Mouse (Mus musculus) hindbrain, postnatal 0 days (tissue): ENCODE results near the gene Ugt1a9. TPM values are rescaled to one million over a fixed set of nuclear protein-coding genes. Genes with fewer than 3 reads are reported as not detected.
A peak's percentile ranks its signal among the peaks of the same experiment; 100 is the strongest.

Source experiments
- ATAC-seq: fragments of 200-750 bp; cut with Nextera tagmentation; 2 replicates; pipeline ENCODE4 v1.8.0; 2017; ENCODE audit warnings: mild to moderate bottlenecking, moderate TSS enrichment, moderate library complexity
- DNase-seq: peaks from one replicate; pipeline ENCODE4 v3.0.0-alpha.2; 2015; ENCODE audit warnings: low spot score
- H3K27ac ChIP-seq: fragments of 300-500 bp; sonication (generic); 2 replicates; pipeline ENCODE4 v1.5.1; 2014; ENCODE audit warnings: mild to moderate bottlenecking
- H3K27me3 ChIP-seq: fragments of 300-500 bp; sonication (generic); 2 replicates; pipeline ENCODE4 v1.6.1; 2014; ENCODE audit warnings: low read length, mixed read lengths; ENCODE audit not compliant: insufficient read depth
- H3K36me3 ChIP-seq: fragments of 300-500 bp; sonication (generic); 2 replicates; pipeline ENCODE4 v1.6.1; 2014; ENCODE audit warnings: low read length, mixed read lengths; ENCODE audit not compliant: insufficient read depth
- H3K4me1 ChIP-seq: fragments of 300-500 bp; sonication (generic); 2 replicates; pipeline ENCODE4 v1.6.1; 2014; ENCODE audit warnings: antibody characterized with exemption, low read length, mixed read lengths; ENCODE audit not compliant: insufficient read depth
- H3K4me2 ChIP-seq: fragments of 300-500 bp; sonication (generic); 2 replicates; pipeline ENCODE4 v1.6.1; 2014; ENCODE audit warnings: low read depth, mild to moderate bottlenecking, low read length, moderate library complexity, mixed read lengths
- H3K4me3 ChIP-seq: fragments of 300-500 bp; sonication (generic); 2 replicates; pipeline ENCODE4 v1.5.1; 2014; ENCODE audit warnings: low read length
- H3K9ac ChIP-seq: fragments of 300-500 bp; sonication (generic); replicated peaks from 2 replicates; pipeline ENCODE4 v1.6.1; 2014; ENCODE audit warnings: mild to moderate bottlenecking, low read length, moderate library complexity, mixed read lengths
- H3K9me3 ChIP-seq: fragments of 300-500 bp; sonication (generic); 2 replicates; pipeline ENCODE4 v1.6.1; 2016; ENCODE audit warnings: low read length, mixed read lengths
- CTCF ChIP-seq: IDR thresholded peaks from 2 replicates; pipeline ENCODE4 v1.5.1; 2016; ENCODE audit warnings: antibody characterized with exemption, control low read depth, low read depth
- WGBS: fragments of 180-500 bp; shearing (Covaris S2); extraction: QIAGEN DNeasy Blood & Tissue Kit; methylation state at CpG from one replicate; pipeline ENCODE4 v1.1.7; 2014; 5-methylcytosine and 5-hydroxymethylcytosine counted together
- polyA plus RNA-seq: library from polyadenylated mRNA; unstranded; fragments of >200 nt; fragmentation: Nextera tagmentation; extraction: Ambion mirVana; gene quantifications from 2 replicates; pipeline ENCODE4 v1.2.1, GENCODE M21; 2015
- total RNA-seq: library from RNA; depleted of rRNA; stranded (reverse); fragments of >200 nt; gene quantifications from 2 replicates; pipeline ENCODE4 v1.2.3, GENCODE M21; 2014

Gene Ugt1a9
- total and polyA plus RNA-seq, 2 experiments from 2014 or later, result not detected

GRCm38 (mm10) chr1:88199996-88200395 is 129.4 kb downstream of the Ugt1a9 start:
- WGBS, result 53% methylated on average over 2 of the region's 2 CpGs
- DNase-seq (no peak), ATAC-seq (no peak)
- no peaks in the 10 kb centered on the region for H3K9me3 ChIP-seq
- H3K4me2 ChIP-seq, result no peak overlapping the region
- H3K4me1 ChIP-seq, result no peaks in the 10 kb centered on the region; the same call in 1 of the 2 replicates
- no peaks in the 10 kb centered on the region for H3K27me3 ChIP-seq
- TF ChIP-seq CTCF, result no peak
- H3K9ac ChIP-seq, result no peak overlapping the region
- no peaks in the 10 kb centered on the region for H3K36me3 ChIP-seq
- no peak overlapping the region for H3K27ac ChIP-seq
- H3K4me3 ChIP-seq, result no peak overlapping the region

GRCm38 (mm10) chr1:88200456-88200855 is 129.9 kb downstream of the Ugt1a9 start, which contains the start of gene Ugt1a2:
Gene Ugt1a2 (plus strand): TSS chr1:88200601.
- H3K4me2 ChIP-seq, result no peak within 1 kb of the TSS
- no peaks in the 10 kb centered on the region for H3K9me3 ChIP-seq
- ATAC-seq (no peak), DNase-seq (no peak)
- WGBS, result 86% methylated on average over 7 of the region's 7 CpGs
- no peak within 1 kb of the TSS for H3K4me3 ChIP-seq
- peaks cover 4% of the 10 kb centered on the region; the same call in 1 of the 2 replicates for H3K4me1 ChIP-seq
- TF ChIP-seq CTCF, result no peak
- no peaks in the 10 kb centered on the region for H3K27me3 ChIP-seq
- no peak within 1 kb of the TSS for H3K9ac ChIP-seq
- no peak within 1 kb of the TSS for H3K27ac ChIP-seq
- no peaks in the 10 kb centered on the region for H3K36me3 ChIP-seq

DNA sequence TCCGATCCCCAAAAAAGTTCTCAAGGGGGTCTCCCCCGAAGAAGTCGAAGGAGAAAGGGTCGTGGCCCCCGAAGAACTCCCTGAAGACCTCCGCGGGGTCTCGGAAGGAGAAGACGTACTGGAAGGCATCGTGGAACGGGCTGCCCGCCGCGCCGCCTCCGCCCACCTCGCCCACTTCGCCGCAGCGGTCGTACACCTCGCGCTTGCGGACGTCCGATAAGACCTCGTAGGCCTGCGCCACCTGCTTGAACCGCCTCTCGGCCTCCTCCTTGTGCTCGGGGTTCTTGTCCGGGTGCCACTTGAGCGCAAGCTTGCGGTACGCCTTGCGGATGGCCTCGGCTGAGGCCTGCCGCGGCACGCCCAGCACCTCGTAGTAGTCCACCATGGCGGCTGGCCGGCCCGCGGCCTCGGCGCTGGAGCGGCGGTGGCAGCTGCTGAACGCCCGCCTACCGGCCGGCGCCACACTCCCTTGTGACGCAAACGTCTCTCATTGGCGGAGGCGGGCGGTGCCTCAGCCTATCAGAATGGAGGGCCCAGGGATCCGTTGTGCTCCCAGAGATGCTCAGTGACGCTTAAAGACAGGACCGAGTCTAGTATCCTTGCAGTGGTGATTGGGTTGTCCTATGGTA is 134.8 kb downstream of the Ugt1a9 start, which contains the start of gene Dnajb3:
Dnajb3 (minus strand) TSS at position 489 of the 629 bp plus-strand sequence.
- Histone ChIP-seq H3K36me3 (no peaks in the 10 kb centered on the region), H3K9me3 (no peaks in the 10 kb centered on the region), H3K27me3 (no peaks in the 10 kb centered on the region), H3K4me3 (peak within 1 kb of the TSS; percentile 40), H3K4me2 (peak within 1 kb of the TSS; percentile 74), H3K4me1 (peaks cover 4% of the 10 kb centered on the region; the same call in 1 of the 2 replicates), H3K27ac (peak within 1 kb of the TSS; percentile 48; the same call in 1 of the 2 replicates), H3K9ac (peak within 1 kb of the TSS; percentile 58)
- 6% methylated on average over 62 of the region's 62 CpGs for WGBS
- ATAC-seq, result peak; percentile 99
- no peak for TF ChIP-seq CTCF
- DNase-seq, result peak; percentile 93

DNA sequence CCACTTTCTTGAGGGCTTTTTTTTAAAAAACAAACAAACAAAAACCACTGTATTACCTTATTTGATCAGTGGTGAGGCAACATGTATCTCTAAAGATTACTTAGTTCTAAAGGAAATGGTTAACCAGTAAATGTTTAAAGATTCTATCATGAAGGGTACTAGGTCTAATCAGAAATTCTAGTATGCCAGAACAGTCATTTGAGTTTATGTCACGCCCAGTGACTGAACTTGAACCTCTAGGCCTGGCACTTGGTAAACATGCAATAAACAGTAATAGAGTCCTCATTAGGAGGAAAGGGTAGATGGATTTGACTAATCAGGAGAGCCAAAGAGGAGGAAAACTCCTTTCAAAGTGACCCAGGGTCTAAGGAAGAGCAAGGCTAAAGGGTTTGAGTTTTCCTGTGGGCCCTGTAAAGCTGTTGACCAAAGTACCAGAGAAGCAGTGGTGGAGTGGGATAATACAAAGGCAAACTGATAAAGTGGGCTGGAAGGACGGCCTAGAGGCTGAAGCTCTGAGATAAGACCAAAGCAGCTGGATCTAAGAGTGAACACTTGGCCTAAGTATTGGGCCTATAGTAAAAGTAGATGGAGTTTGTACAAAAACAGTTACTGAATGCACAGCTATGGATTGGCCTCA is 136.4 kb downstream of the Ugt1a9 start:
- ATAC-seq (no peak), DNase-seq (no peak)
- H3K27me3 ChIP-seq, result no peaks in the 10 kb centered on the region
- H3K4me1 ChIP-seq, result peaks cover 4% of the 10 kb centered on the region; the same call in 1 of the 2 replicates
- no peak overlapping the region for H3K4me3 ChIP-seq
- H3K9me3 ChIP-seq, result peaks cover 7% of the 10 kb centered on the region
- TF ChIP-seq CTCF, result no peak
- H3K27ac ChIP-seq, result no peak overlapping the region
- no peaks in the 10 kb centered on the region for H3K36me3 ChIP-seq
- no peak overlapping the region for H3K9ac ChIP-seq
- WGBS, result 80% methylated on average over 2 of the region's 2 CpGs
- H3K4me2 ChIP-seq, result no peak overlapping the region

- Histone ChIP-seq H3K4me1 (no peaks in the 10 kb centered on the region), H3K4me3 (no peak within 1 kb of the TSS), H3K36me3 (no peaks in the 10 kb centered on the region), H3K27ac (no peak within 1 kb of the TSS), H3K4me2 (no peak within 1 kb of the TSS), H3K9ac (no peak within 1 kb of the TSS), H3K9me3 (peaks cover 52% of the 10 kb centered on the region), H3K27me3 (no peaks in the 10 kb centered on the region)
- 0 out of 2 replicates have a peak, but pooled peaks have one; percentile 13 for ATAC-seq
- TF ChIP-seq CTCF, result no peak
- WGBS, result 69% methylated on average over 8 of the region's 8 CpGs
- DNase-seq, result peak; percentile 18
Measured at GRCm38 (mm10) chr1:88211812-88212211, 141.2 kb downstream of the Ugt1a9 start, which contains the start of gene Ugt1a1. Gene Ugt1a1 (plus strand): TSS chr1:88211959.

- no peak overlapping the region for H3K27ac ChIP-seq
- no peaks in the 10 kb centered on the region for H3K27me3 ChIP-seq
- ATAC-seq, result peak; percentile 28
- TF ChIP-seq CTCF, result no peak
- no peak overlapping the region for H3K9ac ChIP-seq
- H3K4me3 ChIP-seq, result no peak overlapping the region
- WGBS, result 62% methylated on average over 8 of the region's 8 CpGs
- no peak overlapping the region for H3K4me2 ChIP-seq
- no peaks in the 10 kb centered on the region for H3K4me1 ChIP-seq
- no peaks in the 10 kb centered on the region for H3K36me3 ChIP-seq
- peaks cover 59% of the 10 kb centered on the region for H3K9me3 ChIP-seq
- peak; percentile 23 for DNase-seq
Measured at GRCm38 (mm10) chr1:88212341-88213045, 141.9 kb downstream of the Ugt1a9 start.
